Mouse (Mus musculus) embryonic facial prominence, embryonic 13.5 days (tissue): ENCODE data around the gene Pts. TPM values are rescaled to one million over a fixed set of nuclear protein-coding genes. Genes with fewer than 3 reads are reported as not detected.

Experiments
- ATAC-seq: fragments of 200-750 bp; cut with Nextera tagmentation; 2 replicates; pipeline ENCODE4 v1.8.0; 2017; ENCODE audit warnings: low read depth; ENCODE audit not compliant: insufficient number of reproducible peaks, insufficient read depth, low FRiP score, low TSS enrichment
- H3K27ac ChIP-seq: fragments of 300-500 bp; sonication (generic); 2 replicates; pipeline ENCODE4 v1.5.1; 2015; ENCODE audit warnings: moderate library complexity, mild to moderate bottlenecking, inconsistent platforms
- H3K27me3 ChIP-seq: fragments of 300-500 bp; sonication (generic); 2 replicates; pipeline ENCODE4 v1.6.1; 2015; ENCODE audit warnings: mild to moderate bottlenecking, inconsistent platforms
- H3K36me3 ChIP-seq: fragments of 300-500 bp; sonication (generic); 2 replicates; pipeline ENCODE4 v1.6.1; 2015; ENCODE audit warnings: mild to moderate bottlenecking, inconsistent platforms
- H3K4me1 ChIP-seq: fragments of 300-500 bp; sonication (generic); 2 replicates; pipeline ENCODE4 v1.6.1; 2015; ENCODE audit warnings: inconsistent platforms
- H3K4me2 ChIP-seq: fragments of 300-500 bp; sonication (generic); 2 replicates; pipeline ENCODE4 v1.6.1; 2015; ENCODE audit warnings: moderate library complexity, mild to moderate bottlenecking, inconsistent platforms
- H3K4me3 ChIP-seq: fragments of 300-500 bp; sonication (generic); 2 replicates; pipeline ENCODE4 v1.5.1; 2015; ENCODE audit warnings: mild to moderate bottlenecking, inconsistent platforms
- H3K9ac ChIP-seq: fragments of 300-500 bp; sonication (generic); 2 replicates; pipeline ENCODE4 v1.6.1; 2015; ENCODE audit warnings: mild to moderate bottlenecking, inconsistent platforms
- H3K9me3 ChIP-seq: fragments of 300-500 bp; sonication (generic); 2 replicates; pipeline ENCODE4 v1.6.1; 2016; ENCODE audit warnings: inconsistent platforms
- WGBS: fragments of 180-500 bp; shearing (Covaris S2); methylation state at CpG from one replicate; pipeline ENCODE4 v1.1.7; 2015; ENCODE audit warnings: mixed read lengths; 5-methylcytosine and 5-hydroxymethylcytosine counted together
- polyA plus RNA-seq: library from polyadenylated mRNA; unstranded; fragments of >200 nt; fragmentation: Nextera tagmentation; extraction: Ambion mirVana; gene quantifications from 2 replicates; pipeline ENCODE4 v1.2.1, GENCODE M21; 2015

The Pts gene
- polyA plus RNA-seq, 1 experiment from 2014 or later: 87.9 TPM

DNA sequence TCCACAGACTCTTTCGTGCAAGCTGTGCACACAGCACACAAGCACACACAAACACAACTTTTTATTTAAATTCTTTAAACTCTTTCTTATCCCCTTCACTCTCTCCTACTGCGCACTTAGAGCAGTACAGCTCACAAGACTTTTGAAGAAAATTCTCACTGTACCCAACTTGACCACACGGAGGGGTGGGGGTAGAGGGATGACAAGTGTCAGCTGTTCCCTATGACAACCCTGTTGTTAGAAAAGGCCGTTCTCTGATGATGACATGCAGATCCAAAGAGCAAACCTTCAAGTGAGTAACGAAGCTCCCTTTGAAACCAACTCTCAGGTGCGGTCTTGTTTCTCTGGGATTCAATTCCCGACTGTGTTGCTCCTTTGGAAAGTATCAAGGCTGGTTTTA is 664 bp downstream of the Pts start:
- Histone ChIP-seq H3K27ac (no peak overlapping the region), H3K9ac (peak overlapping the region; percentile 75), H3K4me2 (peak overlapping the region; percentile 59), H3K9me3 (no peaks in the 10 kb centered on the region), H3K36me3 (no peaks in the 10 kb centered on the region), H3K27me3 (no peaks in the 10 kb centered on the region), H3K4me1 (peaks cover 15% of the 10 kb centered on the region), H3K4me3 (peak overlapping the region; percentile 75)
- no peak for ATAC-seq
- WGBS: 40% methylated on average over 7 of the region's 7 CpGs

DNA sequence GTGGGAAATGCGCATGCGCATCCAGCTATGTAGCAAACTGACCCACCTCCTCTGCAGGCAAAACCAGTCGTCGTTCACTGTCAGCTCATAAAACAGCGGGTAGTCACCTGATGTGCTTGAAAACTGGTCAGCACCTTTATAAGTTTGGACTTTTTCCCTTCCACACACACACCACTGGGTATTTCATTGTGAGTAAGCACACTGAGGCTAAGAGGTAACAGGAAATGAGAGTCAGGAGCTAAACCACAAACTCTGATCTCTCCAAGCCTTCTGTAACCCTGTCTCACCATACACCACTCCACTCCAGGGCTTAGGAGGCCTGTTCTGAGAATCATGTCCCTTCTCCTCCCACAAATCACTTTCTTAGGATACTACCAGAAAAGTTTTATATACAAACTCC is 2.9 kb downstream of the Pts start:
- no peak overlapping the region for H3K9ac ChIP-seq
- 90% methylated on average over 5 of the region's 5 CpGs for WGBS
- H3K27me3 ChIP-seq: no peaks in the 10 kb centered on the region
- H3K36me3 ChIP-seq: no peaks in the 10 kb centered on the region
- no peak overlapping the region for H3K27ac ChIP-seq
- no peak overlapping the region for H3K4me3 ChIP-seq
- H3K4me1 ChIP-seq: peaks cover 12% of the 10 kb centered on the region
- no peaks in the 10 kb centered on the region for H3K9me3 ChIP-seq
- no peak for ATAC-seq
- H3K4me2 ChIP-seq: no peak overlapping the region

DNA sequence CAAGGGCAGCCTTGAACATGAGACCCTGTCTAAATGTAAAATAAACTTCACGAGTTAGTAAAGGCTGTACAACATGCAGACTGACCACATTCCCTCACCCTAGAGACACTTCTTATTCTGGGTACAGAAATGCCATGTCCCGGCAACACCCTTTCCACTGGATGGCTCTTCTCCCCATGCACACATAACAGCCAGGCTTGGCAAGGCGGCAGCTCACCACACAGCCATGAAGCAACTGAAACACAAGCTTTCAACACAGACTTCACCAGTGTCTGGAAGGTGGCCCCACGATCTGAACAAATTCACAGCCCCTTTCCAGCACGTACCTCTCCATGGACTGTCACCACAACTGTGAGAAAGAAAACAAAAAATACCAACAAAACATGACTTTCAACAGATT is 3.6 kb downstream of the Pts start:
- Histone ChIP-seq H3K27ac (no peak overlapping the region), H3K9ac (no peak overlapping the region), H3K9me3 (no peaks in the 10 kb centered on the region), H3K4me3 (no peak overlapping the region), H3K36me3 (no peaks in the 10 kb centered on the region), H3K27me3 (no peaks in the 10 kb centered on the region), H3K4me1 (peaks cover 11% of the 10 kb centered on the region), H3K4me2 (no peak overlapping the region)
- ATAC-seq: no peak
- WGBS: 87% methylated on average over 5 of the region's 5 CpGs

DNA sequence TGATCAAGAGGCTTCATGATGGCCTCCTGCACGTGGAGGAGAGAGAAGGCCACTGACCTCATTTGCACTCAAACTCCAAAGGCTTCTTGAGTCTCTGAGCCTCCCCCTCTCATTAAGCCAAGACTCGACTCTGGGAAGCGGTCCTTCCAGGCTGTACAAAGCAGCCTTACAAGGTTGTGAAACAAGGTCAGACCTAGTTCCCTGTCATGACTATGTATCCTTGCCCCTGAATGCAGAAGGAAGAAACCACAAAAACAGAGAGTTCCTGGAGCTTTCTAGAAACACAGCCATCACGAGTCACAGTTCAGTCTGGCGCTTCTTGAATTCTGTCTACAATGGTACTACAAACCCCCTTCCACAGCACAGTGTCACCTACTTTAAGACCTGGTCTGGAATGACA is 6.0 kb downstream of the Pts start:
- H3K4me1 ChIP-seq: peaks cover 7% of the 10 kb centered on the region
- ATAC-seq: no peak
- H3K4me2 ChIP-seq: no peak overlapping the region
- 79% methylated on average over 5 of the region's 5 CpGs for WGBS
- no peaks in the 10 kb centered on the region for H3K27me3 ChIP-seq
- H3K9me3 ChIP-seq: no peaks in the 10 kb centered on the region
- H3K27ac ChIP-seq: no peak overlapping the region
- no peak overlapping the region for H3K9ac ChIP-seq
- no peak overlapping the region for H3K4me3 ChIP-seq
- no peaks in the 10 kb centered on the region for H3K36me3 ChIP-seq

DNA sequence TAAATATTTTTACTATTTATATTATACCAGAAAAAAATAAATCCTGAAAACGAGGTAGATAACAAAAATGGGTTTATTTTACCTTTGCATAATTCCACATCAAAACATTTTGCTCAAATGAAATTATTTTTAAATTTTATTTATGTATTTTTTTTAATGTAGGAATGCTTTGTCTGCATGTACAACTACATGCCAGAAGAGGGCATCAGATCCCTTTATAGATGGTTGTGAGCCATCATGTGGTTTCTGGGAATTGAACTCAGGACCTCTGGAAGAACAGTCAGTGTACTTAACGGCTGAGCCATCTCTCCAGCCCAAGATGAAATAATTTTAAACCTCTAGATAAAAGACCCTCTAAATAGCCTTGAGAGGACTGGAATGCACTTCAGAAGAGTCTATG is 7.0 kb downstream of the Pts start:
- no peak for ATAC-seq
- Histone ChIP-seq H3K4me3 (no peak overlapping the region), H3K36me3 (no peaks in the 10 kb centered on the region), H3K27ac (no peak overlapping the region), H3K27me3 (no peaks in the 10 kb centered on the region), H3K9ac (no peak overlapping the region), H3K4me2 (no peak overlapping the region), H3K9me3 (no peaks in the 10 kb centered on the region), H3K4me1 (no peaks in the 10 kb centered on the region)
- 49% methylated on average over 2 of the region's 2 CpGs for WGBS

DNA sequence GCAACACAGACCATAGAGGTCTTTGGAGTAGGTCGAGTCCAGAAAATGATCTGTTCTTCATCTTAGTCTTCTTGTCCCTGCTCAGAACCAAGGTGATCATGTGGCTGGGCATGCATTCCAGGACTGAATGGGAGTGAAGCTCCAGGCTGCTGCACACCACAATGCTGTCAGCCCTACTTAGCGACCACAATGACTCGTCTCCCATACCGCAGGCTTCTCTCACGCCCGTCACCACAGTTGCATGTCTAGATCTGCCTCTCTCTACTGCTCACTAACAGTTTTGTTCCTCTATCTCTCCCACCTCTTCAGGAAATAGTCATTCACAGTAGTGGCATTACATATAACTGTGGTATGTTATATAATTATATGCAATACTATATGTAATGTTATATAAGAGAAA is 7.8 kb downstream of the Pts start:
- Histone ChIP-seq H3K4me3 (no peak overlapping the region), H3K27me3 (no peaks in the 10 kb centered on the region), H3K4me1 (no peaks in the 10 kb centered on the region), H3K27ac (no peak overlapping the region), H3K9ac (no peak overlapping the region), H3K36me3 (no peaks in the 10 kb centered on the region), H3K9me3 (no peaks in the 10 kb centered on the region), H3K4me2 (no peak overlapping the region)
- no peak for ATAC-seq
- 74% methylated on average over 6 of the region's 6 CpGs for WGBS

DNA sequence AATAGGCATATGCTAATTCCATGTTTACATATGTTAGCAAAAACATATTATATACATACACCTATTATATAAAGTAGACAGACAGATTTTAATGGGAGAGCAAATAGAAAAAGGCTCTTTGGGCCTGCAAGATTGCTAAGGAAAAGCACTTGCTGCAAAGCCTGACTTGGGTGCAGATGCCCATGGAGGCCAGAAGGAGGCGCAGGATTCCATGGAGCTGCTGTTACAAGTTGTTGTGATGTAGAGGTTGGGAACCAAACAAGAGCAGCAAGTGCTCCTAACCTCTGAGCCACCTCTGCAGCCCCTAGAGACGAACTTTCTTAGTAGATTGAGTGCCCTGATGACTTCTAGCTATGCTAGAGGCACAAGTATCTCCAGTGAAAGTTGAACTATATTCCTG is 9.7 kb downstream of the Pts start:
- H3K4me1 ChIP-seq: no peaks in the 10 kb centered on the region
- no peaks in the 10 kb centered on the region for H3K9me3 ChIP-seq
- no peak overlapping the region for H3K9ac ChIP-seq
- H3K27me3 ChIP-seq: no peaks in the 10 kb centered on the region
- ATAC-seq: no peak
- 9% methylated on average over 2 of the region's 2 CpGs for WGBS
- no peak overlapping the region for H3K4me3 ChIP-seq
- H3K36me3 ChIP-seq: no peaks in the 10 kb centered on the region
- H3K27ac ChIP-seq: no peak overlapping the region
- no peak overlapping the region for H3K4me2 ChIP-seq

DNA sequence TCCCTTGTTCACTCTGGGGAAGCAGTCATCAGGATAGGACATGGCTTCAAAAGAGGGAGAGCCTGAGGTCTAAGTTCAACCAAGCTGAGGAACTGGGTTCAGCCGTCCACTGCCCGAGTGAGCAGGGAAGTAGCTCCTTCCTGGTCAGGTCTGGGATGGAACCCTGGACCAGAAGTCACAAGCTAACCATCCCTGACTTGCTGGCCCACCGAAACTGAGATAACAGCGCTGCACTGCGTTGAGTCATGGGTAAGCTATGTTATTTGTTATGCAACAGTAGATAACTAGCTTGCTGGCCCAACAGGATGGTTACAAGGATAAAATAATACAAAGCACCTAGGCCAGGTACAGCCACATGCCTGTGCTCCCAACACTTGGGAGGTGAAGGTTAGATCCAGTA is 13.1 kb downstream of the Pts start:
- no peak for ATAC-seq
- 83% methylated on average over 5 of the region's 5 CpGs for WGBS
- Histone ChIP-seq H3K27me3 (no peaks in the 10 kb centered on the region), H3K27ac (no peak overlapping the region), H3K4me3 (no peak overlapping the region), H3K9ac (no peak overlapping the region), H3K4me2 (no peak overlapping the region), H3K36me3 (no peaks in the 10 kb centered on the region), H3K4me1 (no peaks in the 10 kb centered on the region), H3K9me3 (no peaks in the 10 kb centered on the region)

DNA sequence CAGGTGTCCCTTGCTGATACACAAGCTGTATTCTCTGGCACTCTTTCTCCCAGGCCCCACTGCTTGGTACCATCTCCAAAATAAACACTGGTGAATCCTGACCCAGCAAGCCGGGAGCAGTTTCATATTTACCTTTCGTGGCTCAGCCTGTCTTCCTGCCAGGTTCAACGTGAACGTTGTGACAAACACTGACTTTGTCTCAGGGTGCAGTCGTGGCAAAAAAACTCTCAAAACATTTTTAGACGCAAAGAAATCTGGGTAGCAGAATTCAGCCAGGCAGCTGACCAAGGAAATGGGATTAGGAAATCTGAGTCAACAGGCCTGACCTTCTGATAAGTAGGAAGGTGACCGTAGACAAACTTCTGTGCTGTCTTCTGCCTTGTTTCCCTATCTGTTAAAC is 21.0 kb downstream of the Pts start:
- no peak overlapping the region for H3K4me2 ChIP-seq
- no peak overlapping the region for H3K9ac ChIP-seq
- WGBS: 71% methylated on average over 7 of the region's 7 CpGs
- H3K4me3 ChIP-seq: no peak overlapping the region
- H3K4me1 ChIP-seq: no peaks in the 10 kb centered on the region
- no peak for ATAC-seq
- H3K36me3 ChIP-seq: no peaks in the 10 kb centered on the region
- no peaks in the 10 kb centered on the region for H3K27me3 ChIP-seq
- no peak overlapping the region for H3K27ac ChIP-seq
- no peaks in the 10 kb centered on the region for H3K9me3 ChIP-seq

DNA sequence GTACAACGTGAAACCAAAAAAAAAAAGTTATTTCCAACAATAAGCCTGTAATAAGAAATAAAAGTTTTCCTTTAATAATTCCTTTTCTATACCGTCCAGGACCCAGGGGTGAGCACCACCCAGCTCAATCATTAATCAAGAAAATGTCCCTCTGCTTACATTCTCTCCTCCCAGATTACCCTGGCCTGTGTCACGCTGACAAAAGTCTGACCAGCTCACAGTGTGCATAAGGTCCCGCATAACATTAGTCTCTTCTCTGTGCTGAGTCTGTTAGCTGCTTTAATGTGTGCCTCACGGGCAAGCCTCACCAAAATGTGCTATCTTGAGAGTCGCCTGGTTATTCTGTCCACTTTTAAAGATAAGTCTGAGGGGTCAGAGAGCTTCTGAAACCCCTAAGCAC is 23.1 kb downstream of the Pts start:
- 74% methylated on average over 6 of the region's 6 CpGs for WGBS
- Histone ChIP-seq H3K27me3 (no peaks in the 10 kb centered on the region), H3K36me3 (no peaks in the 10 kb centered on the region), H3K9me3 (no peaks in the 10 kb centered on the region), H3K27ac (no peak overlapping the region), H3K4me3 (no peak overlapping the region), H3K9ac (no peak overlapping the region), H3K4me1 (no peaks in the 10 kb centered on the region), H3K4me2 (0 out of 2 replicates have a peak overlapping the region, but pooled peaks have one; percentile 2)
- no peak for ATAC-seq

DNA sequence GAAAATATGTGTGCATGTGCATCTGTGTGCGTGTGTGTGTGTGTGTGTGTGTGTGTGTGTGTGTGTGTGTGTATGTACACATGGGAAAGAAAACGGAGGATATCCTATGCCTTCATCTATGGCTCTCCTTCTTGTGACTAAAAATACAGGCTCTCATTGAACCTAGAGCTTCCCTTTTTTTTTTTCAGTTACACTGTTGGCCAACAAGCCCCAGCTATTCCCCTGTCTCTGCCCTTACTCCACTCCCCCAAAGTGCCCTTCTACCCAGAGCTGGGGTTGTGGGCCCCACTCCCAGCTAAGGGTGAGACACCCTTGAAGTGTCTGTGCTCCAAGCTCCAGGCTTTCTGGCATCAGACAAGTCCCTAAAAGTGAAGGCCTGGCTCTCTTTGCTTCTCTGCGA is 25.6 kb downstream of the Pts start:
- ATAC-seq: no peak
- no peaks in the 10 kb centered on the region for H3K9me3 ChIP-seq
- no peak overlapping the region for H3K4me3 ChIP-seq
- no peak overlapping the region for H3K9ac ChIP-seq
- H3K27ac ChIP-seq: no peak overlapping the region
- H3K27me3 ChIP-seq: no peaks in the 10 kb centered on the region
- no peak overlapping the region for H3K4me2 ChIP-seq
- 94% methylated on average over 3 of the region's 3 CpGs for WGBS
- no peaks in the 10 kb centered on the region for H3K36me3 ChIP-seq
- H3K4me1 ChIP-seq: no peaks in the 10 kb centered on the region

DNA sequence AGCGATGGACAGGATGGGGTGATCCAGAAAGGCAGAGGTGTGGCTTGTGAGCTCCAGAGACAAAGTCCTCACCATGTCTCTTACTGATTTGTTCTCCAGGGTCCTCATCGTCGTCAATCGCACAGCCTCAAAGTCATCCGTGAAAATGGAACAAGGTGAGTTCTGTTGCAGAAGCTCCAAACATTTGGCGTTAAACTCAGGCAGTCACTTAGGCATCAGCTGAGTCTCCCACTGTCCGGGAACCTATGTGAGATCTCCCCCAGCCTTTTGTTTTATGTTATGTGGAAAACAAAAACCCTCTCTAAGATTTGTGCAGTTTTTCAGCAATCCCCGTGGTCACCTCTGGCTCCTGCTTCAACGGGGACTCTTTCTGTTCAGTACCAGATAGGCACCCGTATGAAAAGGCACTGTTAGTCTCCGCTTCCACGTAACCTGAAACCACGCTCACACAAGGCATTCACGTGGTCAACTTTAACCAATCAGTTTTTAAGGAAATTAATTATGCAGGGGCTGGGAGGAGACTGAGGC is 27.5 kb downstream of the Pts start:
- Histone ChIP-seq H3K9me3 (no peaks in the 10 kb centered on the region), H3K9ac (peak overlapping the region; percentile 49; the same call in 1 of the 2 replicates), H3K27me3 (no peaks in the 10 kb centered on the region), H3K27ac (no peak overlapping the region), H3K4me1 (peaks cover 11% of the 10 kb centered on the region; the same call in 1 of the 2 replicates), H3K36me3 (no peaks in the 10 kb centered on the region), H3K4me3 (peak overlapping the region; percentile 32), H3K4me2 (peak overlapping the region; percentile 52)
- WGBS: 25% methylated on average over 14 of the region's 14 CpGs
- no peak for ATAC-seq
